Mouse (Mus musculus) testis, adult 10 weeks (tissue): ENCODE results near the gene Nras. TPM values are rescaled to one million over a fixed set of nuclear protein-coding genes. Genes with fewer than 3 reads are reported as not detected.

ENCODE experiments used
- polyA plus RNA-seq: library from polyadenylated mRNA; stranded (reverse); fragments of 350-450 nt; fragmentation: Illumina TruSeq; extraction: RNeasy Lipid Tissue Mini Kit (QIAGEN cat#74804); gene quantifications from one replicate; pipeline ENCODE4 v1.2.3, GENCODE M21; 2014; ENCODE audit warnings: low read depth, low replicate concordance

Nras gene
- 126 TPM for polyA plus RNA-seq

GRCm38 (mm10) chr3:103058207-103059157, at the start of gene Nras:
Gene Nras, plus strand, starts transcription at chr3:103058285.

DNA sequence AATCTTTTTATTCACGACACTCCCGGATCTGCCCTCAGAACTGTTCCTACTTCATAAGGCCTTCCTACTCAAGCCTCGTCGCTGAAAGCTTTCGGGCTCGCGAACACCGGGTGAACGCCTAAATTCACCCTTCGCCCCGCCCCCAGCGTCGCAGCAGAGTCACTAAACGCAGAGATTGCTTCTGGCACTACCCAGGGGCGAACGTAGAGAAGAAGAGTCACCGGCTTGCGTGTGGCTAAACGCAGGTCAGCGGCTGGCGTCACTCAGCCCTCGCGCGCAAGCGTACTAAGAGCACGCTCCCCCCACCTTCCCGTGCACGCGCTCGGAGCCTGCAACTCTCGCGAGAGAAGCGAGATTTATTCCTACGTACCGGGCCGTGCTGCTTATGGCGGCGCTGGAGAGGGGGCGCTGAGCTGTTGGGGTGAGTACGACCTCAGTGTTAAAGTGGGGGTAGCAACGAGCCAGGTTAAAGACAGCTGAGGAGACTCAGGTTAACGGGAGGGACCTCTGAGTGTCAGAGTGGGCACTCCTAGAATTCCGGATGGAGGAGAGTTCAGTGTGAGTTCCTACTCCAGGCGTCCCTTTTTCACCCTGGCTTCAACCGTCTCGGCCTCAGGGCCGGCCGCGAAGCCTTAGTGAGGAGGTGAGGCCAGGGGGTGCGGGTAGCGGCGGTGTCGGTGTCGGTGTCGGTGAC, 37.7 kb upstream of the Nras start, which contains the start of gene Csde1:
Gene Csde1 (plus strand): TSS at position 178 of the 694 bp plus-strand sequence.

DNA sequence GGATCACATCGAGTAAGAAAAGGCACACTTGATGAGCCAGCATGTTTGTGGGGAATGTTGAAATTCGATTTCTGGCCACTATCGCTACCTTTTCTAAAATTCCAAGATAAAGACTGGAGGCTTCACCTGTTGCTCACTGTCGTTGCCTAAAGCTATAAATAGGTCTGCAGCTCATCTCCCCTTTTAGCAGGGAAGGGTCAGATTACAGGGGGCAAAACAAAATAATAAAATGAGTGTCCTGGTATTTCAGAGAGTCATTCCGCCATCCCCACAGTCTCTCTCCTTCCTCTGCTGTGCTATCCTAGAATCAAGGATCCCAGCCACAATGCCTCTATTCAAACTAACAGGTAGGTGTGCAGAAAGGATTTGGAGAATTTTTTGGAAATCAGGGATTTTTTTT, 15.7 kb downstream of the Nras start, which contains the start of gene Ampd1:
Gene Ampd1 (plus strand): TSS at position 244 of the 400 bp plus-strand sequence.

DNA sequence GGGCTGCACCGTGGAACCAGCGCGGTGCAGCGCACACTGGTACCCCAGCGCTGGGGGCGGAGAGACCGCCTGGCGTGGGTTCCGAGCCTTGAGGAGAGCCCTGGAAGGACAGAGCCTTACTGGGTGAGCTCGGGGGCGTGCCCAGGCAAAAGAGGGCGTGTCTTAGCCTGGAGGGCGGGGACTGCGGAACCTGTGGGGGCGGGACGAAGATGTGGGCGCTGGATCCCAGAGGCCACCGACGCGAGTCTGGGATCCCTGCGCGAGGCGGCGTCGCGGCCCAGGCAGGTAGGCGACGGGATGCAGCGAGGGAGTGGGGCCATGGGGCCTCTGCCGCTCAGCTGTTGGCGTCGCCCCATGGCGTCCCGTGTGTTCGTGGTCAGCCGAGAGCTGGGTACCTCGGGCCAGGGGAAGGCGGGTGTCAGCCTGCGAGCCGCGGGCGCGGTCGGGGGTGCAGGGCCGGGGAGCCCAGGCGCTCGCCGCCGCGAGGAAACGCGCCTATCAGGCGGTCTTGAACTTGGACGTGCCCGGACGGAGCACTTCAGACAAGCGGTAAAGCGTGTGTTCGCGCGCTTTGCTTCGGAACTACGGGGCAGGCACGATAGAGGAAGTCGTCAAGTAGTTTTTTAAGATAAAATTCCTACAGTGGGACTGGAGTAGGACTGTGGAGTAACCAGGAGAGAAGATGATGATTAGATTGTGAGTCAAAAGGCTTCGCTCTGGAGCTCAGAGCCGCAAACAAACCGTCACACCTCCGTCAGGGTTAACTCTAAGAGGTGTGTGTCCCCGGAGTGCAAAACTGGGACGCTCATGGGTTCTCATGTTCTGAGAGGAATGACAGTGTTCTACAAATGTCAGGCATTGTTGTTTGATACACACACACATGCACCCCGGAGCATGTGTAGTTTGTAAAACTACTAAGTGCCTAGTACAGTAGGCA, 44.6 kb downstream of the Nras start, which contains the start of gene Dennd2c:
Gene Dennd2c (plus strand): TSS at position 151 of the 937 bp plus-strand sequence.

Other genes with a start within 250 kb of the Nras start
- 668 TPM for gene Sycp1, start 122.2 kb upstream of the Nras start, polyA plus RNA-seq
- gene Nr1h5, start 94.2 kb upstream of the Nras start, polyA plus RNA-seq = 2.6 TPM
- gene Sike1, start 62.6 kb upstream of the Nras start, polyA plus RNA-seq = 27.5 TPM
- 1,316 TPM for gene Csde1, start 37.9 kb upstream of the Nras start, polyA plus RNA-seq
- gene Ampd1, start 15.7 kb downstream of the Nras start, polyA plus RNA-seq = 1.5 TPM
- 3.5 TPM for gene Dennd2c, start 44.3 kb downstream of the Nras start, polyA plus RNA-seq
- 258 TPM for gene Bcas2, start 113.4 kb downstream of the Nras start, polyA plus RNA-seq
- 106 TPM for gene Trim33, start 221.0 kb downstream of the Nras start, polyA plus RNA-seq